Mouse (Mus musculus): ENCODE measurements around the gene Gm47996. TPM values are rescaled to one million over a fixed set of nuclear protein-coding genes. Genes with fewer than 3 reads are reported as not detected.

The Gm47996 gene
- polyA plus RNA-seq, 1 experiment from 2014 or later, result not detected

DNA sequence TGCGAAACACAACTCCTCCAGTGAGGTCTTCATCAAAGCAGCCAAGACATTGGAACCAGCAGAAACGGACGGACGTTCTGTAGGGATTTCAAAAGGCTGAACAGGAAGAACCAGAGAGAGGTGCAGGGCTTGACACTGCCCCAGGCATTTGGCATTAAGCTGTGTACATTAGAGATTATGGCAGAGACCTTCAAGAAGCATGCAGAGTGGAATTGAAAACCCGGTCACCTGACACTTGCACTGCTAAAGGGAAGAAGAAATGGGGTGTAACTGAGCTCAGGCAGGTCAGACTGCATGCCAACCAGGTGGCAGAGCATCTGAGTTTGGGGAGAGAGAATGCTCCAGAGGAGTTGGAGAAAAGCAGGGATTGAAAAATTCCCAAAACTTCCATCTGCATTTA is 45.5 kb downstream of the Gm47996 start:
- Histone ChIP-seq H3K4me2 (replicated peaks) (no peak overlapping the region), H3K4me3 (no peak overlapping the region), H3K27me3 (no peaks in the 10 kb centered on the region), H3K4me1 (peaks cover 31% of the 10 kb centered on the region), H3K9ac (no peak overlapping the region), H3K9me3 (no peaks in the 10 kb centered on the region), H3K27ac (no peak overlapping the region), H3K36me3 (no peaks in the 10 kb centered on the region)
- ATAC-seq (ENCODE audit: low FRiP score, low read depth), result no peak
- 64% methylated on average over 5 of the region's 5 CpGs for WGBS

DNA sequence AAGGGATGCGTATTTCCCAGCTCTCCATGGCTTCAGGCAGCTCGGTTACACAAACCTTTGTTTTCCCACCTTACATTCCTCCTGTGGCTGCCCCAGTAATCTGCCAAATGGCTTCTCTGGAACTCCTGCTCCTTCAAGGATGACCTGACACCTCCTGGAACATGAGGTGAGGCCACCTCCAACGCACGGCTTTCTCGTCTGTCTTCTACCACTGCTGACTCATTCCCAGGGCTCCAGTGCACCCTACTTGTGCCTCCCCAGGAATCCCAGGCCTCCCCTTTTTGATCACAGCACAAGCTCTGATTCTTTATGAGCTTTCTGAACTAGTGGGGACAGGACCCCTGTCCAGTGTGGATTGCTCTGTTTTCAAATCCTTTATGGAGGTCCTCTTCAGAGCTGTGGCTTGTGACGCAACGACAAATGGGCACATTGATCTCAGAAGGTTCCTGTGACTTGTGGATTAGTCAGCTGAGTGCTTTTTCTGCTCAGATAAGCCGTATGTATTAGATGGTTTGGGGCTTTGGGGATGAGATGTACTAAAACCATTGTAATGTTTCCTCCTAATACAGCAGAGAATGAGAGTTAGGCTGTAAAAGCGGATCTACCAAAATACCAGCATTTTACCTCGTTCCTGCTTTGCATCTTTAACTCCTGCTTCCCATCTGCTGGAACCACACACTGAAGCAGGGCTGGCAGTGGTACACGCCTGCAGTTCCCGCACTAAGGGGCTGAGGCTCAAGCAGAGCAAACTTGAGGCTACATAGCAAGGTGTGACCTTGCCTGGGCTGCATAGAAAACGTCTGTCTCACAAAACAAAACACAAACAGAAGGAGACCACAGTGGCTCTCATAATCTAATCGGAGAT is 48.4 kb downstream of the Gm47996 start:
- ATAC-seq (ENCODE audit: low FRiP score, low read depth), result no peak
- Histone ChIP-seq H3K27me3 (no peaks in the 10 kb centered on the region), H3K36me3 (no peaks in the 10 kb centered on the region), H3K27ac (no peak overlapping the region), H3K4me1 (peaks cover 17% of the 10 kb centered on the region), H3K9ac (no peak overlapping the region), H3K4me3 (no peak overlapping the region), H3K9me3 (no peaks in the 10 kb centered on the region), H3K4me2 (replicated peaks) (0 out of 2 replicates have a peak overlapping the region, but pooled peaks have one; percentile 34)
- 51% methylated on average over 14 of the region's 14 CpGs for WGBS

DNA sequence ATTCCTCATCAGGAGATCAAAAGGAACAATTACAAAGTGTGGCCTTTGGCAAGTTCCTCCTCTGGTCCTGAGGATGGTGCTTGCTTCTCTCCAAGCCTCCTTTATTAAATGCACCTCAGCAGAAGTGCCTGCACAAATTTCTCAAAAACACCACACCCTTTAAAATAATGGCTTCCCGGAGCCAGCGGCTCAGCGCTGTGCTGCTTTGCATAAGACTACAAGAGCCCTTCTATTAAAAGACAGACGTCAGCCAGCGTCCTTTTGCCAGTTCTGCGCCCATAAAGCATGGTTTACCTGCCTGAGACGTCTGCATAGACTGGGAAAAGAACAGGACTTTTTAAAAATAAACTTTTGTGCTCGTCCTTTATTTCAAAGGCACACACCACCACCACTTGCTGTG is 49.1 kb downstream of the Gm47996 start:
- H3K9me3 ChIP-seq, result no peaks in the 10 kb centered on the region
- H3K36me3 ChIP-seq, result no peaks in the 10 kb centered on the region
- no peaks in the 10 kb centered on the region for H3K27me3 ChIP-seq
- no peak overlapping the region for H3K27ac ChIP-seq
- H3K4me1 ChIP-seq, result peaks cover 17% of the 10 kb centered on the region
- H3K4me2 ChIP-seq (replicated peaks), result peak overlapping the region; percentile 34; the same call in 1 of the 2 replicates
- WGBS, result 29% methylated on average over 8 of the region's 8 CpGs
- H3K9ac ChIP-seq, result no peak overlapping the region
- ATAC-seq (ENCODE audit: low FRiP score, low read depth), result no peak
- H3K4me3 ChIP-seq, result no peak overlapping the region

Other genes with a start within 250 kb of the Gm47996 start
- 36.0 and 38.9 TPM in 2 replicates for gene Hmcn1, start 216.7 kb upstream of the Gm47996 start, polyA plus RNA-seq (2015; fragmentation: Nextera tagmentation; extraction: Ambion mirVana)
- gene Gm47985, start 27.6 kb upstream of the Gm47996 start, polyA plus RNA-seq (2015; fragmentation: Nextera tagmentation; extraction: Ambion mirVana), result 0.34 and 0.47 TPM in 2 replicates
- not detected in 2 replicates for gene Gm8947, start 17.8 kb upstream of the Gm47996 start, polyA plus RNA-seq (2015; fragmentation: Nextera tagmentation; extraction: Ambion mirVana)
- gene Gm47995, start 11.7 kb upstream of the Gm47996 start, polyA plus RNA-seq (2015; fragmentation: Nextera tagmentation; extraction: Ambion mirVana), result not detected in 2 replicates
- not detected in 2 replicates for gene 3110040M04Rik, start 6.0 kb upstream of the Gm47996 start, polyA plus RNA-seq (2015; fragmentation: Nextera tagmentation; extraction: Ambion mirVana)
- 274 and 300 TPM in 2 replicates for gene Ivns1abp, start 134.3 kb downstream of the Gm47996 start, polyA plus RNA-seq (2015; fragmentation: Nextera tagmentation; extraction: Ambion mirVana)
- gene Swt1, start 218.3 kb downstream of the Gm47996 start, polyA plus RNA-seq (2015; fragmentation: Nextera tagmentation; extraction: Ambion mirVana), result 26.5 and 32.7 TPM in 2 replicates
- gene Trmt1l, start 218.4 kb downstream of the Gm47996 start, polyA plus RNA-seq (2015; fragmentation: Nextera tagmentation; extraction: Ambion mirVana), result 48.6 and 51.3 TPM in 2 replicates

Data from limb, embryonic 13.5 days (tissue).